Mouse (Mus musculus): ENCODE results near the gene Apcs.

Apcs gene

GRCm38 (mm10) chr1:172894777-172895357 is at the start of gene Apcs:
TSS of gene Apcs (minus strand) at chr1:172895041.
- WGBS: 79% methylated on average over 2 of the region's 2 CpGs

- 93% methylated on average over 2 of the region's 2 CpGs for WGBS
These were observed 37.4 kb upstream of the Apcs start for GRCm38 (mm10) chr1:172932197-172932596.

- 51% methylated on average over 2 of the region's 2 CpGs for WGBS
These were observed 23.6 kb upstream of the Apcs start for GRCm38 (mm10) chr1:172918450-172918849.

GRCm38 (mm10) chr1:172917115-172917514 is 22.3 kb upstream of the Apcs start:
- WGBS: 77% methylated on average over 1 of the region's 1 CpGs

- 80% methylated on average over 2 of the region's 2 CpGs for WGBS
These were observed 594 bp upstream of the Apcs start for GRCm38 (mm10) chr1:172895435-172895834.

- 71% methylated on average over 1 of the region's 1 CpGs for WGBS
These were observed 18.2 kb downstream of the Apcs start for GRCm38 (mm10) chr1:172876675-172877074.

GRCm38 (mm10) chr1:172875265-172875664 is 19.6 kb downstream of the Apcs start:
- 85% methylated on average over 4 of the region's 4 CpGs for WGBS

- 94% methylated on average over 2 of the region's 2 CpGs for WGBS
These were observed 46.7 kb downstream of the Apcs start for GRCm38 (mm10) chr1:172848171-172848570.

GRCm38 (mm10) chr1:172847044-172847761 is 47.6 kb downstream of the Apcs start:
- 51% methylated on average over 2 of the region's 2 CpGs for WGBS
